Mouse (Mus musculus): Measurements from ENCODE around the gene Dpm1.

DNA sequence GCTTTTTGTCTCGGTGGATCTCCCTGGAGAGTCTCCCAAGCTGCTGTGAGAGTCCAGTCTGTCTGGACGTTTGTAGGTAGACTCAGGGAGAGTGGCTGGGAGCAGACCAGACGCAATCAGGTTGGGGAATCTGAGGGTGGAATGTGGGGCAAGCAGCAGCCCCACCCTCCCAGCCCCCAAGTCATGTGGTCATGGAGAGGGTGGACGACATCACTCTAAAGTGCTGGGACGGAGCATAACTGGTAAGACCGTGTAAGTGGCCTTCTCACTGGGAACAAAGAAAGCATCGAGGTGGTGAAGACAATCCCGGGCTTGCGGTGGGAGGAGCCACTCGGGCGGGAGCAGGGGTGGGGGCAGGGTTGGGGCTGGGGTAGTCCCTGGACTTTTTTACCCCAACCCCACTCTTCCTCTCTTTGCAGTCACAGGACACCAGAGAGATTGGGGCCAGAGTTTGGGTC is 68.8 kb downstream of the Dpm1 start:
- no peak for TF ChIP-seq CTCF (IDR thresholded peaks at IDR 0.05; ENCODE audit: low read depth, low read length)
- no peak for TF ChIP-seq POLR2A (IDR thresholded peaks at IDR 0.05; ENCODE audit: insufficient read depth, low read length)
